Mouse (Mus musculus) hindbrain, embryonic 16.5 days (tissue): Measurements from ENCODE around the gene Hadh. TPM values are rescaled to one million over a fixed set of nuclear protein-coding genes. Genes with fewer than 3 reads are reported as not detected.

Experiments used
- ATAC-seq: fragments of 200-750 bp; cut with Nextera tagmentation; 2 replicates; pipeline ENCODE4 v1.8.0; 2017; ENCODE audit warnings: moderate TSS enrichment, moderate library complexity
- H3K27ac ChIP-seq: fragments of 300-500 bp; sonication (generic); 2 replicates; pipeline ENCODE4 v1.5.1; 2014; ENCODE audit warnings: low read depth, mild to moderate bottlenecking, control low read depth, low read length, moderate library complexity
- H3K27me3 ChIP-seq: fragments of 300-500 bp; sonication (generic); replicated peaks from 2 replicates; pipeline ENCODE4 v1.6.1; 2014; ENCODE audit warnings: low read length; ENCODE audit not compliant: control insufficient read depth, insufficient read depth
- H3K36me3 ChIP-seq: fragments of 300-500 bp; sonication (generic); 2 replicates; pipeline ENCODE4 v1.6.1; 2014; ENCODE audit warnings: mild to moderate bottlenecking, low read length, moderate library complexity, mixed read lengths; ENCODE audit not compliant: control insufficient read depth, insufficient read depth
- H3K4me1 ChIP-seq: fragments of 300-500 bp; sonication (generic); 2 replicates; pipeline ENCODE4 v1.6.1; 2014; ENCODE audit warnings: low read depth, low read length; ENCODE audit not compliant: control insufficient read depth, insufficient read depth
- H3K4me2 ChIP-seq: fragments of 300-500 bp; sonication (generic); 2 replicates; pipeline ENCODE4 v1.6.1; 2014; ENCODE audit warnings: mild to moderate bottlenecking, low read length, control low read depth, moderate library complexity
- H3K4me3 ChIP-seq: fragments of 300-500 bp; sonication (generic); 2 replicates; pipeline ENCODE4 v1.5.1; 2014; ENCODE audit warnings: mild to moderate bottlenecking, low read length, control low read depth, moderate library complexity
- H3K9ac ChIP-seq: fragments of 300-500 bp; sonication (generic); 2 replicates; pipeline ENCODE4 v1.6.1; 2014; ENCODE audit warnings: low read depth, mild to moderate bottlenecking, control low read depth, low read length, moderate library complexity
- H3K9me3 ChIP-seq: fragments of 300-500 bp; sonication (generic); 2 replicates; pipeline ENCODE4 v1.6.1; 2014; ENCODE audit warnings: mild to moderate bottlenecking, low read length, moderate library complexity; ENCODE audit not compliant: control insufficient read depth
- WGBS: fragments of 180-500 bp; shearing (Covaris S2); extraction: QIAGEN DNeasy Blood & Tissue Kit; methylation state at CpG from one replicate; pipeline ENCODE4 v1.1.7; 2014; 5-methylcytosine and 5-hydroxymethylcytosine counted together
- polyA plus RNA-seq: library from polyadenylated mRNA; unstranded; fragments of >200 nt; fragmentation: Nextera tagmentation; extraction: Ambion mirVana; gene quantifications from 2 replicates; pipeline ENCODE4 v1.2.1, GENCODE M21; 2015

The Hadh gene
- polyA plus RNA-seq, 1 experiment from 2014 or later = 26.1 TPM

DNA sequence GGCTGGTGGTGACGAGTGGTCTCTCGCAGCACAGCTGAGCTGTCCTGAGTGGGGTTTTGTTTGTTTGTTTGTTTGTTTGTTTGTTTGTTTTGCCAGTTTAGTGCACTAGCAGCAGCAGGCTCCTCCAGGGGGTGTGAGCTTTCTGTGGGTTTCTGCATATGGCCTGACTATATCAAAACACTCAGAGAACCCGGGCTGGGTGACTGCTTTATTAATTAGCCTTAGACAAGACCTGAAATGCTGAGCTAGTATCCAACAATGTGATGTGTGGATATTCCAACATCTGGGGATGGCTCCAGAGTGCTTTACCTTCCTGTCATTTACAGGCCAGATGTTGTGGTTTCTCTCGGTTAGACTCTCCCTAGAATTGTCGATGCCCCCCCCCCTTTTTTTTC, 31.4 kb upstream of the Hadh start:
- peak; percentile 49 for ATAC-seq
- peak overlapping the region; percentile 70; the same call in 1 of the 2 replicates for H3K9ac ChIP-seq
- H3K9me3 ChIP-seq = no peaks in the 10 kb centered on the region
- H3K27me3 ChIP-seq = no peaks in the 10 kb centered on the region
- peak overlapping the region; percentile 61 for H3K4me2 ChIP-seq
- H3K27ac ChIP-seq = no peak overlapping the region
- H3K4me3 ChIP-seq = peak overlapping the region; percentile 58
- H3K4me1 ChIP-seq = peaks cover 6% of the 10 kb centered on the region
- WGBS = 14% methylated on average over 5 of the region's 5 CpGs
- H3K36me3 ChIP-seq = no peaks in the 10 kb centered on the region

DNA sequence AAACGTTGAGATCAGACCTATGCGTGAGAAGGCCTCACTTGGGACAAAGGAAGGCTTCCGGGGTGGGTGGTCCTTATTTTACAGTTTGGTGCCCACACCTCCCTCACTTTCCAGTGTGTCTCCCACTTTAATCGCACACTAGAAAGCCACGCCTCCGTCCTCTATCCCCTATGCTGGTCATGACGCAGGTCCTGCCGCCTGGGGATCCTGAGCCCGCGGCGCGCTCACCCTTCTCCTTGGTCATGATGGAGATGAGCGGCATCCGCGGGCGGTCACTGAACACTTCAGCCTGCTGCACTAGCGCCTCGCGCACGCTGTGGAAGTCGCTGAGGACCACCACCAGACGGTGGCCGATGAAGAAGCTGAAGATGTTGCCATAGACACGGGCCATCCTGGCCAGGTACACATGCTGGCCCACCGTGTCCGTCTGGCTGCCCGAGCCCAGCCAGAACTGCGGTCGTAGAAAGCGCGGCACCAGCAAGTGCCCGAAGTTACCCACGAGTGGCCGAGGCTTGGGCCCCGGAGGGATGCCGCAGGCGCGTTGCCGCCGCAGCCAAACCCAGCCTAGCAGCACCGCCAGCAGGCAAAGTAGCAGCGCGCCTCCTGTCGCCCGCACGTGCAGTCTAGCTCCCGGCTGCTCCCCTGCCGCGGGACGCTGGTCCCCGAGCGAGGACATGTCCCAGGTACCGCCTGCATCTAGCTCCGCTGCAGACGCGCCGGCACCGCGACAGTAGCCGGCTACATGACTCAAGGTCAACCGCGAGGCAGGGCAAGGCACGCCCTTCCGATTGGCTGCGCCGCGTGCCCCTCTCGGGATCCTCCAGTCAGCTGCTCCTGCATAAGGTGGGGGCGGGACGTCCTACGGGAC, 30.8 kb upstream of the Hadh start, which contains the start of gene Cyp2u1:
TSS of gene Cyp2u1 (minus strand) at position 776 of the 868 bp plus-strand sequence.
- WGBS = under 1% methylated on average over 70 of the region's 71 CpGs
- Histone ChIP-seq H3K4me2 (peak within 1 kb of the TSS; percentile 61), H3K9ac (peak within 1 kb of the TSS; percentile 70), H3K4me1 (peaks cover 6% of the 10 kb centered on the region), H3K36me3 (no peaks in the 10 kb centered on the region), H3K4me3 (peak within 1 kb of the TSS; percentile 58), H3K9me3 (no peaks in the 10 kb centered on the region), H3K27ac (peak within 1 kb of the TSS; percentile 76), H3K27me3 (no peaks in the 10 kb centered on the region)
- peak; percentile 98 for ATAC-seq

DNA sequence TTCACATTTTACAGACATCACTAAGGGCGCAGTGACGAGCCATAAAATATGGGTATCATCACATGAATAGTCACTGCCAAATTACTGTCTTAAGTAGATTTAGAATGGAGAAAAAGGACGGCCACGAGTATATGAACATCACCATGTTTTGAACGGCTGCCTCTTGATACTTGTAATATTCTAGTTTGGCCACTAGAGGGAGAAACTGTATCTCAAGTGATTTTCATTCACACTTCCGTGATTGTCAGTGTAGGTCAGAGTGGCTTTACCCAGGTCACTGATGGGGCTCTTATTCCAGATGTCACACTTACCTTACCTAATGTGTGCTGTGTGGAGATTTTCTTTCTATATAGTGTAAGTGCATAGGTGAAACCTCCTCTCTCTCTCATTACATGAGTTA, 28.0 kb upstream of the Hadh start:
- Histone ChIP-seq H3K4me2 (no peak overlapping the region), H3K4me1 (peaks cover 6% of the 10 kb centered on the region), H3K9me3 (no peaks in the 10 kb centered on the region), H3K9ac (no peak overlapping the region), H3K4me3 (no peak overlapping the region), H3K36me3 (peaks cover 6% of the 10 kb centered on the region; the same call in 1 of the 2 replicates), H3K27me3 (no peaks in the 10 kb centered on the region), H3K27ac (no peak overlapping the region)
- ATAC-seq = no peak
- WGBS = 11% methylated on average over 6 of the region's 6 CpGs

DNA sequence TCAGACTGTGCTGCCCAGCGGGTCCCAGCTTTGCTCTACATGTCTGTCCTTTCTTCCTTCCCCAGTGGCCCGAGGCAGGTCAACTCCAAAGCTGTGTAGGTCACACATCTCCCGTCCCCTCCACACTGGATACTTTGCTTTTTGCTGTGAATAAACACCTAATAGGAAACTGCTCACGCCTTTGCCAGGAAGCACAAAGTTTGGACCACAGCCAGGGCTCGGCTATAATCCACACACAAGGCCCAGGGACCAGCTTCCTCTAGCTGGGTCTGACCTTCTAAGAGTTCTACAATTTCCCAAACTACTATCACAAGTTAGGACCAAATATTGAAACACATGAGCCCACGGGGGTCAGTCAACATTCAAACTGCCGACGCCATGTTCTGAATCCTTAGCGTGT, 27.2 kb upstream of the Hadh start:
- no peak overlapping the region for H3K9ac ChIP-seq
- H3K27me3 ChIP-seq = no peaks in the 10 kb centered on the region
- H3K4me1 ChIP-seq = peaks cover 6% of the 10 kb centered on the region
- no peak for ATAC-seq
- 75% methylated on average over 9 of the region's 9 CpGs for WGBS
- H3K9me3 ChIP-seq = no peaks in the 10 kb centered on the region
- no peak overlapping the region for H3K4me2 ChIP-seq
- H3K27ac ChIP-seq = no peak overlapping the region
- H3K36me3 ChIP-seq = peaks cover 8% of the 10 kb centered on the region; the same call in 1 of the 2 replicates
- no peak overlapping the region for H3K4me3 ChIP-seq

DNA sequence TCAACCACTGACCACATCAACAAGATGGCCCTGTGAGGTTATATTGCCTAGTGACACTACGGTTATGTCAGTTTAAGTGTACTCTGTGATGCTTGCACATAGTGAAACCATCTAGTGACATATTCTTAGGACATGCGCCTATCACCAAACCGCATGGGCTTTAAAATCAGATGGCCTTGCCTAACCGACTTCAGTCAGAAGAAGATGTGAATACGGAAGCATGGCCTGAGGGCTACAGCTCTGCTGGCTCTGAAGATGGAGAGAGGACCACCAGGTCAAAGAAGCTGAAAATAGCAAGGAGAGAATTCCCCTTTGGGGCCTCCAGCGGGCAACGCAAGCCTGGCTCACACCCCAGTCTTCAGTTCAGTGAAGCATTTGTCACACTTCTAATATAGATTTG, 25.0 kb upstream of the Hadh start:
- Histone ChIP-seq H3K27me3 (no peaks in the 10 kb centered on the region), H3K36me3 (peaks cover 8% of the 10 kb centered on the region; the same call in 1 of the 2 replicates), H3K9ac (no peak overlapping the region), H3K9me3 (no peaks in the 10 kb centered on the region), H3K4me3 (no peak overlapping the region), H3K4me1 (peaks cover 4% of the 10 kb centered on the region), H3K4me2 (no peak overlapping the region), H3K27ac (no peak overlapping the region)
- 93% methylated on average over 7 of the region's 7 CpGs for WGBS
- no peak for ATAC-seq

DNA sequence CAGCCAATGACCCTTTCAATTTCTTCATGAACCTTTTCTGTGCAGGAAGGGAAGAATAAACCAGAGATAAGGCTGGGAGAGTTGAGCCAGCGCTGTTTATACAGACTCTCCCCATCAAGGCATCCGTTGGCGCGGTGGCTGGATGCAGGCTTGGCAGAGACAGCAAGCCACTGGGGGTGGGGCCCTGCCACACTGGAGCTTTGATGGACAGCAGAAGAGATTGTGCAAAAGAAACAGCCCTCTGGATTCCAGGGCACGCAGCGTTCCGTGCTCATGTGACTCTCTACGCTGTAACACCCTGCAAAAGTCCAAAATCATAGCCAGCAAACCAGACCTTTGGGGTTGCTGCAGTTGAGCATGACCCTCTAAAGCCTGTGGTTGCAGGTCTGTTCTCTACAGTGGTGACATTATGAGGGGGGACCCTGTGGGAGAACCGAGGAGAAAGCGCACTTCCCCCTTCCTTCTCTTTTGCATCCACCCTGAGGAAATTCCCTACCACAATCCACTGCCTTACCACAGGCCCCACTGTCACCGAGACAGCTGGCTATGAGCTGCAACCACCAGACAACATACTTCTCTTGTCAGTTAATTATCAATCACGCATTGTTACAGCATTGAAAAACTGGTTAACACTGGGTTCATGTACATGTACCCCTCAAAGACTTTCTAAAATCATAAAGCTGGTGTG, 23.8 kb upstream of the Hadh start:
- WGBS = 83% methylated on average over 12 of the region's 12 CpGs
- H3K4me3 ChIP-seq = no peak overlapping the region

DNA sequence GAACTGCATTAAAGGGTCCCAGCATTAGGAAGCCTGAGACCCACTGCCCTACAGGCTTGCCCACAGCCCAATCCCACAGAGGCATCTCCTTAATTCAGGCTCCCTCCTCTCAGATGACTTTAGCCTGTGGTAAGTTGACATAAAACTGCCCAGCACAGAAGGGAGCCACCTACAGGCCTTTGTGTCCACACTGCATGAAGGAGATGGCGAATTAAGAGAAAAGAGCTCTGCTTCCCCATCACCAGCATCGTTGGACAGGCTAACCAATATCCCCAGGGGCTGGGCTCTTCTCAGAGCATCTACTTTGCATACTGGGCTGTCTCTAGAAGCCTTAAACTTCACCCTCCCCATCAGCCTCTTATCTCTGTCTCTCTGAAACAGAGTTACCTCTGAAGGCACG, 22.6 kb upstream of the Hadh start:
- H3K9me3 ChIP-seq = no peaks in the 10 kb centered on the region
- no peak overlapping the region for H3K4me3 ChIP-seq
- H3K9ac ChIP-seq = no peak overlapping the region
- H3K4me1 ChIP-seq = no peaks in the 10 kb centered on the region
- H3K4me2 ChIP-seq = no peak overlapping the region
- ATAC-seq = no peak
- H3K36me3 ChIP-seq = peaks cover 10% of the 10 kb centered on the region; the same call in 1 of the 2 replicates
- no peak overlapping the region for H3K27ac ChIP-seq
- 54% methylated on average over 3 of the region's 3 CpGs for WGBS
- H3K27me3 ChIP-seq = no peaks in the 10 kb centered on the region

More for the DNA sequence above, 23.8 kb upstream of the Hadh start:
- Histone ChIP-seq H3K27me3 (no peaks in the 10 kb centered on the region), H3K9me3 (no peaks in the 10 kb centered on the region), H3K9ac (no peak overlapping the region), H3K4me2 (no peak overlapping the region), H3K36me3 (peaks cover 10% of the 10 kb centered on the region; the same call in 1 of the 2 replicates), H3K27ac (no peak overlapping the region), H3K4me1 (no peaks in the 10 kb centered on the region)
- ATAC-seq = no peak

DNA sequence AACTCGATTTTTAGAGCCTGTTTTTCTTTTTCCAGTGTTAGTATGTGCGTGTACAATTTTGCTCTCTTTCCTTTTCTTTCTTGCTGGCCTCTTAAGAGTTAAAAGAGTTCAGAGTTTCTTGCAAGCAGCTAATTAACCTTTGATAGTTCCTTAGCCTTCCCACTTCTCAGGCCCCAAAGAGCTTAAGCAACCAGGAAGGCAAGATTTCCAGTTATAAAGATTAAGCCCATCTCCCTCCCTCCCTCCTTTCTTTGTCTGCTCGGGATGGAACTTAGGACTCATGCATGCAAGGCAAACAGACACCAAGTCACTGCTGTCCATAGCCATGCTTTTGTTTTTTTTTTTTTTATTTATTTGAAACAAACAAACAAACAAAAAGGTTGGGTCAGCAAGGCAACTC, 21.1 kb upstream of the Hadh start:
- peaks cover 10% of the 10 kb centered on the region; the same call in 1 of the 2 replicates for H3K36me3 ChIP-seq
- no peaks in the 10 kb centered on the region for H3K4me1 ChIP-seq
- H3K4me2 ChIP-seq = no peak overlapping the region
- no peaks in the 10 kb centered on the region for H3K27me3 ChIP-seq
- 87% methylated on average over 3 of the region's 3 CpGs for WGBS
- H3K27ac ChIP-seq = no peak overlapping the region
- ATAC-seq = no peak
- H3K4me3 ChIP-seq = no peak overlapping the region
- H3K9me3 ChIP-seq = no peaks in the 10 kb centered on the region
- no peak overlapping the region for H3K9ac ChIP-seq

DNA sequence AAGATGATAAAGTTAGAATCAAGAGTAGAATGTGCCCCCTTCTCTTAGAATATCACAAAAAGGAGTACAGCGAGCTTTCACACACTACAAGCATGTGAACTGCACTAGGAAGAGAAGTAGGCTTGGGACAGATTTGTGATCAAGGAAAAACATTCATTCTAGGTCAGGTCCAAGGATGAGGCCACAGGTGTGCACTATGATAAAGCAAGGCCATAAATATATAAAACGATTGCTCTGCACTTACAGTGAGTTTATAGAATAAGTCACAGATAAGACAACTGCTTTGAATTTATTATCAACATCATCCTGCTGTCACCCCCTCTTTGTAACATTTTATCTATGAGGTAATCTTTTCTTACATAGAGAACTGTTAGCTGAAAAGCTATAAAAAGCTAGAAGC, 20.4 kb upstream of the Hadh start:
- no peak for ATAC-seq
- H3K9me3 ChIP-seq = no peaks in the 10 kb centered on the region
- H3K4me1 ChIP-seq = no peaks in the 10 kb centered on the region
- H3K27ac ChIP-seq = no peak overlapping the region
- WGBS = 94% methylated on average over 2 of the region's 2 CpGs
- H3K4me2 ChIP-seq = no peak overlapping the region
- no peak overlapping the region for H3K4me3 ChIP-seq
- no peaks in the 10 kb centered on the region for H3K27me3 ChIP-seq
- H3K36me3 ChIP-seq = peaks cover 8% of the 10 kb centered on the region; the same call in 1 of the 2 replicates
- no peak overlapping the region for H3K9ac ChIP-seq
